Mouse (Mus musculus) layer of hippocampus, adult 9-11 months (tissue): ENCODE results near the gene Mt2.
"Not testable (repeated sequence)": the region's sequence is repeated elsewhere in the genome, so short reads cannot be mapped to it uniquely, and the experiment has no call there.

Experiments
- DNase-seq: peaks from one replicate; pipeline ENCODE4 v3.0.0; 2022

Mt2 gene

DNA sequence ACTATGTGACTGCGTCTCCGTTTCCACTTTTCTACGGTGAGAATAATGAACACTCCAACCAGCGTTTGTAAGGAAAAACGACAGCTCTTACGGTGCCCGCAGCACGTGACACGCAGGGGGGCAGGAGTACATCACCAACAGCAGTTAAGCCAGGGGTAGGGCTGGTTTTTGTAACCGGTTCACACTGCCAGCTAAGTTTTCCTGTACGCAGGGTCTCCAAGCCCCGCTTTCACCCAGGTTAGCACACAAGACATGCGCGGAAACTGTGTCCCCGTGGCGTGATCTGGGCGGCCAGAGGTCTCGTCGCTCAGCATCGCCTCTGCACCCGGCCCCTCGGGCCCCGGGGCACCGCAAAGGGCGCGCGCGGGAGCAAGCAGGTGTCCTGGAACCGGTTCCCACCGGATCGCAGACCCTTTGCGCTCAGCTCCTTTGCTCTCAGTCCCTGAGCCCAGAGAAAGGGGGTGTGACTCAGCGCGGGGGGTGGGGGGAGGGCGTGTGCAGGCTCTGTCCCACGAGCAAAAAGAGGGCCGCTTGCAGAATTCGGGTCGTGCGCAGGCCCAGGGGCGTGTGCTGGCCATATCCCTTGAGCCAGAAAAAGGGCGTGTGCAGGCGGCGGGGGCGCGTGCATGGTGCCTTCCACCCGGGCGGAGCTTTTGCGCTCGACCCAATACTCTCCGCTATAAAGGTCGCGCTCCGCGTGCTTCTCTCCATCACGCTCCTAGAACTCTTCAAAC lies at the start of gene Mt2:
Mt2 (plus strand) TSS at position 590 of the 734 bp plus-strand sequence.
- DNase-seq: peak; percentile 80

DNA sequence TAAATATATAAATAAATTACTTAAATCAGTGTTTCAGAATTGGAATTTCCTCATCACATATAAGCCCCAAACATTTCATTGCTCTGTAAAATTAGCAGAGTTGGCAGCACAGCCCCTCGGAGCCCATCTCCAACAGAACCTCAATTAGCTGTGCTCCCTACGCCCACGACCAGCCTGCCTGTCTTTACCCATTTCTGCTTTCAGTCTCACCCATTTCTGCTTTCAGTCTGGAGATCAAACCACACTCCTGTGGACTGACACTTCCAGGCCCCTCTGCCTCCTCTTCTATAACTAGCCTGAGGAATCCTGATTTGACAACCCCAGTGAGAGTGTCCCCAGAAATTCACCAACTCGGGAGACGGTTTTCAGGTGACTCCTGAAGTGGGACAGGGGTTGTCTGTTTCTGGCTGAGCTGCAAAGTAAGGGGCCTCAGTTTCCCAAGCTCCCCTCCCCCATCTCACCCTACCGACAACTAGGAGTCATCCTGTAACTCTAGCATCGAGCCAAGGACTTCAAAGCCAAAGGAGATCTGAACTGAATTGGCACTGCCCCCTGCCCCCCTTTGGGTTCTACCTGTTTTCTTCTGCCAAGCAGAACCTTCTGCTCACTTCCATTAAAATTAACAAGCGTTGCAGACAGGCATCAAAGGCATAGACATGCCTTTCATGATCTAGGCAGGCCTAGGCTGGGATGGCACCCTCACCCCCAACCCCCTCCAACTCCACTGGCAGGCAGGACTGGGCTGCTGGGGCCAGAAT lies 49.6 kb upstream of the Mt2 start:
- DNase-seq: peak; percentile 76

DNA sequence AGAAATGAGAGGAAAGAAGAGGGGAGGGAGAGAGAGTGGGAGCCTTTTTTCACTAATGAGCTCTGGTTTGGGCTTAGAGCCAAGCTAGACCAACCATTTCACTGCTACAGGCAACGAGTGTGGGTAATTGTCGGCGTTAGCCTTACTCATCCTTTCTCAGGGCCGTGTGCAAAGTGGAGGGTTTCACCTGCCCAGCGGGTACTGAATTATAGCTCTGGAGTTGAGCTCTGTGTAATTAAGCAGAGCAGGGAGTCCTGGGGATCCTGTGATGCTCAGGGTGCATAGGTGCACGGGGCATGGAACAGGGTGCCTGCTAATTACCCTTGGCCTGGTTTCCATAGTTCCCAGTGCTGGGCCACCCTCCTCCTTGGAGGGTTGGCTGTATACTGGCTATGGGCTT lies 44.8 kb upstream of the Mt2 start:
- no peak for DNase-seq

DNA sequence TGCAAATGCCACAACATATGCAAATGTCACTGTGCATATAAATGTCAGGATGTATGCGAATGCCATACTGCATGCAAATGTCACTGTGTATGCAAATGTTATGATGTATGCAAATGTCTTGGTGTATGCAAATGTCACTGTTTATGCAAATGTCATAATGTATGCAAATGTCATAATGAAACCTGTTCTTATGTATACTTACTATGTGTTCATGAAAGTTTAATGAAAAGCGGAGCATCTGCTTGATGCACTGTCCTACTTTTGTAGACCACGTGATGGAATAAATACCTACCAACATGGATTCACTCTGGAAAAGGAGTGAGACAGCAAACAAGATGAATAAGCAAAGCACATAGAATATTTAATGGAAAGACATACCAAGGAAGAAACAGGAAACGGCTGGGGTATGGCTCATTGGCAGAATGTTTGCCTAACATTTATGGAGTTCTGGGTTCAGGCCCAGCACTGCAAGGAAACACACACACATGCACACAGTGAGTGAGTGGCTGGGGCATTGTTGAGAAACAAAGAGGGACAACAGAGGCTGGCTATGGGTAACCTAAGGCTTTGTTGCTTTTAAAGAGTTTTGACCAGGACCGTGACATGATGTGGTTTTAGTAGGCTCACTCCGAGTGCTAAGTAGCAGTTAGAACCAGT lies 43.2 kb upstream of the Mt2 start:
- DNase-seq: no peak

DNA sequence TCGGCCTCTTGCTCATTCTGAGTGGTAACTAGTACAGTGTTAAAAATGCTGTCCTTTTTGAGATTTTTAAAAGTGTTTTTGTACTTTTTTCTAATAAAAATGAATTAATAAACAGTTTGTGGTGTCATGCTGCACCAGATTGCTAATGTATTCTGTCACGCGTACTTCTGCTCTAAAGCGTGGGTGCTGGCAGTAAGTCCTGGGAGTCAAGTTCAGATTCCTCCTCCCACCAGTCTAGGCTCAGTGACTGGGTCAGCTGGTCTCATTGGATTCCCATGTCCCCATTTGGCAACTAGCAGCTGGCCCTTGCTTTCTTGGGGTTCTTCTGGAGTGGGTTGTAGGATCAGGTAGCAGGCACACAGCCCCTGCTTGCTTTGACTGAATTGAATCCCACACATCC lies 42.3 kb upstream of the Mt2 start:
- no peak for DNase-seq

DNA sequence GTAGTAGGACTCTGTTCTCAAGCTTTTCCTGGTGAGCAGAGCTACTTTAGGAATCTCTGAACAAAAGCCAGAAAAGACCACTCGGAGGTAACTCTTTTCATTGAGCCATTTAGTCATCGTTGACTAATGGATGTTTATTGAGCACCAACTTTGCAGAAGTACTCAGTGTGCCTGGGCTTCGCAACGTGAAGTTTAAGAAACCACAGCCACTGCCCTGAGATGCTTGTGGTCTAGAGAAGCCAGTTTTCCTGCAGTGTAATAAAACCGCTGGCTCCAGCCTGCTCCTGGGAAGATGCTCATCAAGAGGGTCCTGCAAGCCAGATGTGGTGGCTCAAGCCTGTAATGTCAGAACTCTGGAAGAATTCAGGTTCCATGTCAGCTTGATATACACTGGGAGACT lies 40.4 kb upstream of the Mt2 start:
- no peak for DNase-seq

DNA sequence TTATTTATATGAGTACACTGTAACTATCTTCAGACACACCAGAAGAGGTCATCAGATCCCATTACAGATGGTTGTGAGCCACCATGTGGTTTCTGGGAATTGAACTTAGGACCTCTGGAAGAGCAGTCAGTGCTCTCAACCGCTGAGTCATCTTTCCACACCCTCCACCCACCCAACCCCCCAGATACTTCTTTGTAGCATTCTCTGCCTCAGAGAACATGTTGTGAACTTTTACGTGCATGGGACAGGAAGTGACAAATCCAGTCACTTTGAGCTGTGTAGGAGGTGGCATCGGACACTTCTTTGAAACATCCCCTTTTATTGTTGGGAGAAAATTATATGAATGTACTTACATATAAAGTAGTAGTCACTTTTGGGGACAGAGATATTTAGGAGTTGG lies 37.9 kb upstream of the Mt2 start:
- DNase-seq: not testable (repeated sequence)

DNA sequence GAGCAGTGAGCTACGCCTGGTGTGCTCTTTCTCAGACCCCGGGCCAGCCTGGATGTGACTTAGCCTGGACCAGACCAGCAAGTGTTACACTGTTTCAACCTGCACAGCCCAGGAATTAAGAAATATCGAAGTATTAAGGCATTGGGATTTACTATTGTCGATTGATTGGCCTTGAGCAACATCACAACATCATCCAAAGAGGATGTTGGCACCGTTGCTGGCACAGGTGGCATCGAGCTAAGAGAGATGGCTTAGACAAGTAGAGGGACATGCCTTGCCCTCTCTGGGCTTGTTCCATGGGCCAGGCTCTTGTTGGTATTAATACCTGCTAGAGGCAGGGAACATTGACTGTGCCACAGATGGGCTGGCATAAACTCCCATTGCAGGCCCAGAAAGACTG lies 36.9 kb upstream of the Mt2 start:
- no peak for DNase-seq

DNA sequence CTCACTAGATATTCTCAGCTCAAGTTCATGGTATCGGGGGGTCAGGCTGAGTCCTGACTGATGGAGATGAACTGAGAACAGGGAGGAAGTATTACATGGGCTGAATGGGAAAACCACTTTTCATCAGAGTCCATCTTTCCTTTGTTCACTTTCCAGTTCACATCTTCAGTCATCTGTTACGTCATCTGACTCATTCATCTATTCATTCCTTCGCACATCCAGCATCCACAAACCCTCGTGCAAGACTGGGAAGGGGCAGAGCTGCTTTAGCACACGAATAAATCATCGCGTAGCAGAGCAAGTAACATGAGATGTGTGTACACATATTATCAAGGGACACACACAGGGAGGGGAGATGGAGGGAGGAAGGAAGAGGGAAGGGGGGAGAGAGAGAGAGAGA lies 36.3 kb upstream of the Mt2 start:
- DNase-seq: no peak

DNA sequence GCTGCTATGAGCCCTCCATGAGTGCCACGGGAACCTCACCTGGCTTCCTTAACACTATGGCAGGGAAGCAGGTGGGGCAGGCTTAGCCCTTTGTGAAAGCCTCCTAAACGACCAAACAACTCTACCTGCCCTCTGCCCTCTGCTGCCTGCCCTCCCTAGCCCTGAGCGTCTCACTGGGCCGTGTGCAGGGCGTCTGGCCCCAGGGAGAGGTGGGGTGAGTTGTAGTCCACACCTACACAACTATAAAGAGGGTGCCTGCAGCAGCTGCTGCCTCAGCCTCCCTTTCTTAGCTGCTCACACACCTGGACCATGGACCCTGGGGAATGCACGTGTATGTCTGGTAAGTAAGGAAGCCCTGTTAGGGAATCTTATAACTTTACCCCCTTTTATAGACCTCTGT lies 35.5 kb upstream of the Mt2 start, which contains the start of gene Mt4:
Mt4 (plus strand) TSS at position 265 of the 400 bp plus-strand sequence.
- no peak for DNase-seq

DNA sequence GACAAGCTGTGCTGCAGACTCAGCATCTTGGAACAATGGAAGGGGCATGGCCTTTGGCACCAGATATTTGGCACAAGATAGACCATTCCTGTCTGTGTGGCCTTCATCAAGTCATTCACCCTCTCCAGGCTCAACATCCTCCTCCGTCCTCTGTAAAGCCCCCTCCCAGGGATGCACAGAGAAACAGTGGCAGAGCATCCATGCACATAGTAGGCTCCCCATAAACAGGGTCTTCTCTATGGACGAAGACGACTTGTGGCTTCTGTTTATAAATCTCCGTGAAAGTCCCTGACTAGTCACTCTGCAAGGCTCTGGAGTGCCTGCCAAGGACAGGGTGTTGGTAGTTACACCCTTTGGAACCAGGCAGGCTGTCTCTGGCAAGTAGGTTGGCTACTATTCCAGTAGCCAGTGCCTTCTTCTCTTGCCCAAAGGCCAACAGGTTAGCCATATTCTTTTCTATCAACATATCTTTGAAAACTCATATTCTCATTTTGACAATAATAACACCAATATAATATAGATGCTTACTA lies 32.1 kb upstream of the Mt2 start:
- no peak for DNase-seq

DNA sequence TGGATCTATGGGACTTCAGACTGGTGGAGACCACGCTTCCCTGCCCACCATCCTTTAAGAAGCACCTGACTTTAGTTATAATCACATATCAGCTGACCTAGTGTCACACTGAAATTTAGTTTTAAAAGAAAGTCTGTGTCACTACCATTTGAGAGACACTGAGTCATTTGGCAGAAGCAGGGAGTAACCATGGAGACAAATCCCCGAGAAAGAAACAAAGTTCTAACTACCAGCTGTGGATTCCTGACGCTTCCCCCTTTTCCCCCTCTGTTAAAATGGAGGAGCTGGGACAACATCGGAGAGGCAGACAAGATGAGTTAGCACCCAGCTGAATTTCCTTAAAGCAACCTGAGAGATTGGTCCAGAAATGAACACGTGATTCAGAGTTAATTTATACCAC lies 24.2 kb upstream of the Mt2 start:
- peak; percentile 56 for DNase-seq

DNA sequence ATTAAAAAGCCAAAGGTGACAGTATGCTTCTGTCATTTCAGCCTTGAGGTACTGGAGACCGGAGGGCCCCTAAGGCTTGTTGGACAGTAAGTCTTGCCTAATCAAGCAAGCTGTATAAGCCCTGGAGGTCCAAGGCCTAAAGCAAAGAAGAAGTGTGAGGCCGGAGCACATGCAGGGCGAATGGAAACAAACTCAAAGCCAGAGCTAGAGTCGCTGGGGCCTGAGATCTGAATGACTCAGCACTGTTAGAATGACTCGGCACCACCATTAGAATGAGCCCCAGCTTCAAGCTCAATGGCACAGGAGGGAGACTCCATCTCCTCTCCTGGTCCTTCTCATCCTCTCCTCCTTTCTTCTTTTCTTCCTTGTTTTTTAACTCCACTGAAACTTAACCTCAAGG lies 21.5 kb upstream of the Mt2 start:
- DNase-seq: no peak

DNA sequence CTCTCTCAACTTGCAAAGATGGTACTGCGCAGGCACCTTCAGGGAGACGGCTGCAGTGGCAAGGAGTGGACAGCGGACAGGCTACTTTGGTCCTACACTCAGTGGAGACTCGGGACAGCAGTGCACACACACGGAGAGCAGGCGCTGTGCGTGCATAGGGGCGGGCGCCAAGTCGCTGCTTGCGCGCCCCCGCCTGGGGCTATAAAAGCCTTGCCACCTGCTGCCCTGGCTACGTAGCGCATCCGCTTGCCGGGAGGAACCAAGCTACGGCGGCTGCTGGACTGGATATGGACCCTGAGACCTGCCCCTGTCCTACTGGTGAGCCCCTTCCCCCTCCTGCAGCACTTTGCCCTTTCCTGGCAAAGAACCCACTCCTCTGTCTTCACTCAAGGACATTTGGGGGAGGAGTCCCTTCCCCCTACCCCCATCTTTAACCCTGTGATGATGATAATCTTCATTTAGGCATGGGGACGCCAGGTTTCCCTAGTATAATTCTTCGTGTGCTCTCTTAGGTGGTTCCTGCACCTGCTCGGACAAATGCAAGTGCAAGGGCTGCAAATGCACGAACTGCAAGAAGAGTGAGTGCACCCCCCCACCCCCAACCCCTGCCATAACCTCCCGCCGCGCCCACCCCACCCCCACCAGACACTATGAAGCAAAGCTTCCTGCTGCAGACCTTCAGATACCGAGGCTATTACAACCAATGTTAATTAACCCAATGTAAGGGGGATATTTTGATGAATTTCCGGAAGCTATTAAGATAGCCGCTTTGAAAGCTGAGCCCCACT lies 19.8 kb upstream of the Mt2 start, which contains the start of gene Mt3:
Mt3 (plus strand) TSS at position 95 of the 788 bp plus-strand sequence.
- DNase-seq: peak; percentile 86

DNA sequence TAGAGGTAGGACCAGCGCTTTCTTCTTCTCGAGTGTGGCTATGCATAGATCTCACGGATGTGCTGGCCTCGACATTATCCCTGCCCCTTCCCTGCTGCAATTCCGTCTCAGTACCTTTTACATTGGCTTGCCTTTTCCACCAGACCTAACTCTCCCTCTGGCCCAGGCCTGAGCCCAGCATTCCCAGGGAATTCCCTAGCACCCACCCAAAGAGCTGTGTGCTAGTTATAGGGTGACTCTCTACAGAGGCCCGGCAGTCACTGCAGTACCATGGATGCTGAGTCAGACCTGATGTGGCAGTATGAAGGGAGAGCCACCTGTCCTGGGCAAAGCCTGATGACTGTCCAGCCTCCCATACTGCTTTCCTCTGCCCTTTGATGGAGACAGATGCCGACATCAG lies 19.0 kb upstream of the Mt2 start:
- no peak for DNase-seq

DNA sequence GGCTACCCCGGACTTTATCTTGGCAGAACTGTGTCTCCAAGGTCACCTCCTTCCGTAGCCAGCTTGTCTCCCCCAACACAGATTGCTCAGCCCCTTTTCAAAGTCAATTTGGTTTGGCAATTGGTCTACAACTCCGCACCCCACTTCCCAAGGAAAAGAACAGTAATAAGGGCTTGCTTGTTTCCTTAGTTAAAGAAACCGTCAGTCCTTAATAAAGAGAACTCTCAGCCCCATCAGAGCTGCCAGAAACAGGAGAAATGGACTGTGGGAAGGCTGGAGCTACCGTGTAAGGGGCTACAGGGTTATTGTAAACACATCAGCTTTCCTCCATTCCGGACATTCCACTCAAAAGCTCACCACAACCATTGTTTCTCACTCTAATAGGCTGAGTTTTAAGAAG lies 17.9 kb upstream of the Mt2 start:
- peak; percentile 39 for DNase-seq

DNA sequence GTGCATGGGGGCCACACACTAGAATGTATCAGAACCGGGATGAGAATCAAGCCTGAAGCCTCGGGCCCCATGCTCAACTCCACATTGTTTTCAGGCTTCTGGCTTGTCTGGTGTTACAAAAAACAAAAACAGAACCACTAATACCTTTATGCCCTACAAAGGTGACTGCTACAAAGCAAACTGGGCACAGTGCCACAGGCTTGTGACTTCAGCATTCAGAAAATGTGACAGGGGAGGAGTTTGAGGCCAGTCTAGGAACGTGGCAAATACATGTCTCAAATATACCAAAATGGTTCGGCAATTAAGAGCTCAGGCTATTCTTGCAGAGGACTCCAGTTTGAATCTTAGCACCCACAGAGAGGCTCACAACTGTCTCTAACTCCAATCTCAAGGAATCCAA lies 16.4 kb upstream of the Mt2 start:
- no peak for DNase-seq

DNA sequence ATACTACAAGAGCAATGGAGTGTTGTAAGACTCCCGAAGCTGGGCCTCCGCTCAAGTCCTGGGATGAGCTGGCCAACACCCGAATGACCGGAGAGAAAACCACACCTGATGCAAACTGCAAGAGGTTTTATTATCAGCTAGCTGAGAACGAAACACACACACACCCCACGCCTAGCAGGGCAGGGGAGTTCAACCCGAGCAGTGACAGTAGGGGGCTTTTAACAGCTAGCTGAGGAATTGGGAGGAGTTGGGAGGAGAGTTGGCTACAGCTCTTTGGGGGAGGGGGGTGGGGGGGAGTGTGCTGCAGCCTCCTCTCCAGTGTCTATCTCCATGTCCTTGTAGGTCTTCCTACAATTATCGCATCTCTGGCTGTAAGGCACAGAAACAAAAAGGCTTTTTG lies 6.7 kb upstream of the Mt2 start:
- not testable (repeated sequence) for DNase-seq

DNA sequence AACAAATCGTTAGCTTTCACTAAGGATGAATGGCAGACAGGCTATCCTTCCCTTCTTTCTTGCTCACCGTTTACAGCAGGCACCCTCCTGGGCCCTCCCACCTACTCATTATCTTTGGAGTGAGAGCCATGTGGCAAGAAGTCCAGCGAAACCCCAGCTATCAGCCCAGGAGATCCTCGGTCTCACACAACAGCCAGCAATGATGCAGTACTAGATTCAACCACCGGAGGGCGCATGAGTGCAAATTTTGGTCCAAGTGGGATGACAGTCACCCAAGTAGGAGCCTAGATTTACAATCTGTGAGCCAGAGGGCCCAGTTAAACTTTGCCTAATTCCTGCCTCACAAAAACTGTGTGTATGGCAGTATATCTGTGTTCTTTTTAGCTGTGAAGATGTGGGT lies 5.2 kb upstream of the Mt2 start:
- DNase-seq: peak; percentile 86

DNA sequence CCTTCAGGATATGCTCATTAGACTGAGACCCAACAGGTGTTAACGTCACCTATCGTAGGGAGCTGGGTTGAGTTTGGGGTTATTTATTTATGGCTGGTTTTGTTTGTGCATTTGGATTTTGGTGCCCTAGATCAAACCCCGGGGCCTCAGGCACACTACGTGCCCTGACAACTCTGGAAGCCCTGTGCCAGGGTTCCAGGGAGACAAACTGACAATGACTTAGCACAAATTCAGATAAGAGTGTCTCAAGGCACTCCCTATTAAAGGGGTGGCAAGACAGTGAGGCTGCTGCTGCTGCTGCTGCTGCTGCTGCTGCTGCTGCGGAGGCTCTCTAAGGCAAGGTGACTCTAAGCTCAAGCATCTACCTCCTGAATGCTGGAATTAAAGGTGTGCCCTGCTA lies 2.9 kb upstream of the Mt2 start:
- DNase-seq: no peak

DNA sequence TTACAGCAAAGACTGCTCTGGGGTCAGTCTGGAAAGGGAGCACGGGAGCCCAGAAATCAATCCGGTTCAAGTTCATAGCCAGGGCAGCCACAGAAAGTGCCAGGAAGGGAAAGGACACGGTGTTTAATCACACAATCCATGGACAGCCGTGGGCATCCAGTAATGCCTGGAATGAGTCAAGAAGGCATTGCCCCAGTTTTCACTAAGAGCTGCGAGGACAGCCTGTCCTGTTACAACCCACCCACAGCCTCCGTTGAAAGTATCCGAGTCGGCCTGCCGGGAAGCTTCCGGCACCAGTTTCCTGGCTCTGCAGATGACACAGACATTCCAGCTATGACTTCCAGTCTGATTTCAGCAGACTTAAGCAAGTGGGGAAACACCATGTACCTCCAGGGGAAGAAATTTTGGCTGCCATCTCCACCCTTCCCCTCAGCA lies 1.1 kb upstream of the Mt2 start:
- no peak for DNase-seq

DNA sequence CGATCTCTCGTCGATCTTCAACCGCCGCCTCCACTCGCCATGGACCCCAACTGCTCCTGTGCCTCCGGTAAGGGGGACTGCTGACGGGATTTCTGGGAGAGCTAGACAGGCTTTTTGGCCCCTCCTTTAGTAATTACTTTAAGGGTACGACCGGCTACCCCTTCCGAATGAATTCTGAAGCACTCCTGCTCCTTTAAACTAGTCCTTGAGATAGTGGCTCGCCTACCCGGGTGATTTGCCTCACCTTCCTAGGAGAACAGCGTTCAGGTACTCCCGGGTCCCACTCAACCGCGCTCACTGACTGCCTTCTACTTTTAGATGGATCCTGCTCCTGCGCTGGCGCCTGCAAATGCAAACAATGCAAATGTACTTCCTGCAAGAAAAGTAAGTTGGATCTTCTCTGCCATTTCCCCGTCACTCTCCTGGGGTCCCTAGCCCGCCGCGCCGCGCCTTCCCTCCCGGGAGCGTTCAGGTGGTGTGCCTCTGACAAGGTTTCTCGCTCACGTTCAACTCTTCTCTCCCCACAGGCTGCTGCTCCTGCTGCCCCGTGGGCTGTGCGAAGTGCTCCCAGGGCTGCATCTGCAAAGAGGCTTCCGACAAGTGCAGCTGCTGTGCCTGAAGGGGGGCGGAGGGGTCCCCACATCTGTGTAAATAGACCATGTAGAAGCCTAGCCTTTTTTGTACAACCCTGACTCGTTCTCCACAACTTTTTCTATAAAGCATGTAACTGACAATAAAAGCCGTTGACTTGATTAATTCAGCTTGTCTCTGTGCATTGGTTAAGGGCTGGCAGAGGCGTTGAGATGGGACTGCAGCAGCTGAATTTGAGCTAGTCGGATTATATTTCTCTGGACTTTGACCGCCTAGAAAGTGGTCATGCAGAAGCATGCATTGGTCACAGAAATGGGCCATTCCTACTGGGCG lies 607 bp downstream of the Mt2 start:
- no peak for DNase-seq
